Mouse (Mus musculus): ENCODE results near the gene Fam19a2. TPM values are rescaled to one million over a fixed set of nuclear protein-coding genes. Genes with fewer than 3 reads are reported as not detected.
A peak's percentile ranks its signal among the peaks of the same experiment; 100 is the strongest.

Fam19a2 gene
- total and polyA plus RNA-seq, 2 experiments = 0.53 to 3.1 TPM

GRCm38 (mm10) chr10:123626691-123627090, 362.9 kb downstream of the Fam19a2 start:
- Histone ChIP-seq H3K27ac (replicated peaks; ENCODE audit: insufficient read depth, low read depth, low read length) (no peak overlapping the region), H3K4me3 (ENCODE audit: insufficient read depth, low read depth, low read length) (no peak overlapping the region), H3K36me3 (ENCODE audit: control insufficient read depth, insufficient read depth, low read length) (no peaks in the 10 kb centered on the region), H3K9ac (ENCODE audit: low read depth, low read length) (no peak overlapping the region), H3K27me3 (ENCODE audit: control insufficient read depth, insufficient read depth, low read length) (no peaks in the 10 kb centered on the region), H3K79me2 (ENCODE audit: control insufficient read depth, insufficient read depth, low read length) (no peaks in the 10 kb centered on the region), H3K4me1 (ENCODE audit: control insufficient read depth, insufficient read depth, low read length) (no peaks in the 10 kb centered on the region)
- TF ChIP-seq CTCF (IDR thresholded peaks at IDR 0.05; ENCODE audit: low read depth, low read length) (no peak), POLR2A (IDR thresholded peaks at IDR 0.05; ENCODE audit: extremely low read depth, insufficient read depth, low read length) (no peak)
- DNase-seq (ENCODE audit: extremely low read depth, low read depth, low spot score) = no peak
- 90% methylated on average over 2 of the region's 2 CpGs for WGBS

GRCm38 (mm10) chr10:123629248-123629744, 365.5 kb downstream of the Fam19a2 start:
- TF ChIP-seq CTCF (IDR thresholded peaks at IDR 0.05; ENCODE audit: low read depth, low read length) (no peak), POLR2A (IDR thresholded peaks at IDR 0.05; ENCODE audit: extremely low read depth, insufficient read depth, low read length) (no peak)

GRCm38 (mm10) chr10:123632029-123632428, 368.2 kb downstream of the Fam19a2 start:
- no peak overlapping the region for H3K27ac ChIP-seq (replicated peaks; ENCODE audit: insufficient read depth, low read depth, low read length)
- 59% methylated on average over 5 of the region's 5 CpGs for WGBS
- DNase-seq (ENCODE audit: extremely low read depth, low read depth, low spot score) = no peak
- no peaks in the 10 kb centered on the region for H3K79me2 ChIP-seq (ENCODE audit: control insufficient read depth, insufficient read depth, low read length)
- H3K4me1 ChIP-seq (ENCODE audit: control insufficient read depth, insufficient read depth, low read length) = no peaks in the 10 kb centered on the region
- no peaks in the 10 kb centered on the region for H3K27me3 ChIP-seq (ENCODE audit: control insufficient read depth, insufficient read depth, low read length)
- TF ChIP-seq CTCF (IDR thresholded peaks at IDR 0.05; ENCODE audit: low read depth, low read length) = no peak
- no peaks in the 10 kb centered on the region for H3K36me3 ChIP-seq (ENCODE audit: control insufficient read depth, insufficient read depth, low read length)
- H3K9ac ChIP-seq (ENCODE audit: low read depth, low read length) = no peak overlapping the region
- no peak overlapping the region for H3K4me3 ChIP-seq (ENCODE audit: insufficient read depth, low read depth, low read length)

More at GRCm38 (mm10) chr10:123629248-123629744, 365.5 kb downstream of the Fam19a2 start:
- WGBS = 89% methylated on average over 5 of the region's 5 CpGs
- Histone ChIP-seq H3K4me1 (ENCODE audit: control insufficient read depth, insufficient read depth, low read length) (no peaks in the 10 kb centered on the region), H3K9ac (ENCODE audit: low read depth, low read length) (no peak overlapping the region), H3K27me3 (ENCODE audit: control insufficient read depth, insufficient read depth, low read length) (no peaks in the 10 kb centered on the region), H3K27ac (replicated peaks; ENCODE audit: insufficient read depth, low read depth, low read length) (no peak overlapping the region), H3K4me3 (ENCODE audit: insufficient read depth, low read depth, low read length) (no peak overlapping the region), H3K79me2 (ENCODE audit: control insufficient read depth, insufficient read depth, low read length) (no peaks in the 10 kb centered on the region), H3K36me3 (ENCODE audit: control insufficient read depth, insufficient read depth, low read length) (no peaks in the 10 kb centered on the region)
- DNase-seq (ENCODE audit: extremely low read depth, low read depth, low spot score) = no peak

- DNase-seq (ENCODE audit: extremely low read depth, low read depth, low spot score) = no peak
- Histone ChIP-seq H3K27ac (replicated peaks; ENCODE audit: insufficient read depth, low read depth, low read length) (no peak overlapping the region), H3K27me3 (ENCODE audit: control insufficient read depth, insufficient read depth, low read length) (no peaks in the 10 kb centered on the region), H3K36me3 (ENCODE audit: control insufficient read depth, insufficient read depth, low read length) (no peaks in the 10 kb centered on the region), H3K4me1 (ENCODE audit: control insufficient read depth, insufficient read depth, low read length) (no peaks in the 10 kb centered on the region), H3K79me2 (ENCODE audit: control insufficient read depth, insufficient read depth, low read length) (no peaks in the 10 kb centered on the region), H3K9ac (ENCODE audit: low read depth, low read length) (no peak overlapping the region), H3K4me3 (ENCODE audit: insufficient read depth, low read depth, low read length) (no peak overlapping the region)
- TF ChIP-seq POLR2A (IDR thresholded peaks at IDR 0.05; ENCODE audit: extremely low read depth, insufficient read depth, low read length) (no peak), CTCF (IDR thresholded peaks at IDR 0.05; ENCODE audit: low read depth, low read length) (no peak)
- WGBS = 88% methylated on average over 5 of the region's 5 CpGs
Observed at GRCm38 (mm10) chr10:123636655-123637054, 372.9 kb downstream of the Fam19a2 start.

GRCm38 (mm10) chr10:123637496-123637895, 373.7 kb downstream of the Fam19a2 start:
- H3K4me3 ChIP-seq (ENCODE audit: insufficient read depth, low read depth, low read length) = no peak overlapping the region
- no peaks in the 10 kb centered on the region for H3K27me3 ChIP-seq (ENCODE audit: control insufficient read depth, insufficient read depth, low read length)
- H3K79me2 ChIP-seq (ENCODE audit: control insufficient read depth, insufficient read depth, low read length) = no peaks in the 10 kb centered on the region
- no peak for DNase-seq (ENCODE audit: extremely low read depth, low read depth, low spot score)
- TF ChIP-seq CTCF (IDR thresholded peaks at IDR 0.05; ENCODE audit: low read depth, low read length) (no peak), POLR2A (IDR thresholded peaks at IDR 0.05; ENCODE audit: extremely low read depth, insufficient read depth, low read length) (no peak)
- no peaks in the 10 kb centered on the region for H3K36me3 ChIP-seq (ENCODE audit: control insufficient read depth, insufficient read depth, low read length)
- H3K9ac ChIP-seq (ENCODE audit: low read depth, low read length) = no peak overlapping the region
- no peak overlapping the region for H3K27ac ChIP-seq (replicated peaks; ENCODE audit: insufficient read depth, low read depth, low read length)
- no peaks in the 10 kb centered on the region for H3K4me1 ChIP-seq (ENCODE audit: control insufficient read depth, insufficient read depth, low read length)

GRCm38 (mm10) chr10:123645568-123645967, 381.8 kb downstream of the Fam19a2 start:
- H3K36me3 ChIP-seq (ENCODE audit: control insufficient read depth, insufficient read depth, low read length) = no peaks in the 10 kb centered on the region
- no peak overlapping the region for H3K27ac ChIP-seq (replicated peaks; ENCODE audit: insufficient read depth, low read depth, low read length)
- DNase-seq (ENCODE audit: extremely low read depth, low read depth, low spot score) = peak; percentile 13
- TF ChIP-seq POLR2A (IDR thresholded peaks at IDR 0.05; ENCODE audit: extremely low read depth, insufficient read depth, low read length) (no peak), CTCF (IDR thresholded peaks at IDR 0.05; ENCODE audit: low read depth, low read length) (peak; percentile 32; the same call in 1 of the 2 replicates)
- H3K9ac ChIP-seq (ENCODE audit: low read depth, low read length) = no peak overlapping the region
- no peaks in the 10 kb centered on the region for H3K27me3 ChIP-seq (ENCODE audit: control insufficient read depth, insufficient read depth, low read length)
- no peak overlapping the region for H3K4me3 ChIP-seq (ENCODE audit: insufficient read depth, low read depth, low read length)
- H3K4me1 ChIP-seq (ENCODE audit: control insufficient read depth, insufficient read depth, low read length) = no peaks in the 10 kb centered on the region
- no peaks in the 10 kb centered on the region for H3K79me2 ChIP-seq (ENCODE audit: control insufficient read depth, insufficient read depth, low read length)
- WGBS = 94% methylated on average over 4 of the region's 4 CpGs
